Mouse (Mus musculus) heart, adult 11 months (tissue): Measurements from ENCODE around the gene Aup1.

Source experiments
- DNase-seq: peaks from one replicate; pipeline ENCODE4 v3.0.0; 2022

Aup1 gene

GRCm38 (mm10) chr6:83031921-83032590, 22.3 kb upstream of the Aup1 start:
- peak; percentile 91 for DNase-seq

GRCm38 (mm10) chr6:83032769-83033191, 21.5 kb upstream of the Aup1 start:
- DNase-seq: peak; percentile 96

GRCm38 (mm10) chr6:83033249-83034185, 20.8 kb upstream of the Aup1 start, which contains the start of the genes Dok1 and Loxl3:
TSS of gene Dok1 (minus strand) at chr6:83033471.
TSS of gene Loxl3 (plus strand) at chr6:83034173.
- peak; percentile 99 for DNase-seq

GRCm38 (mm10) chr6:83034463-83035055, 19.8 kb upstream of the Aup1 start:
- DNase-seq: peak; percentile 92

GRCm38 (mm10) chr6:83037188-83037587, 17.1 kb upstream of the Aup1 start:
- DNase-seq: peak; percentile 83

- DNase-seq: peak; percentile 99
Measured at GRCm38 (mm10) chr6:83038496-83039012, 15.8 kb upstream of the Aup1 start.

GRCm38 (mm10) chr6:83040601-83041000, 13.7 kb upstream of the Aup1 start:
- DNase-seq: peak; percentile 91

GRCm38 (mm10) chr6:83043561-83043960, 10.8 kb upstream of the Aup1 start:
- DNase-seq: peak; percentile 90

- DNase-seq: peak; percentile 89
Measured at GRCm38 (mm10) chr6:83043993-83044392, 10.3 kb upstream of the Aup1 start.

- peak; percentile 97 for DNase-seq
Measured at GRCm38 (mm10) chr6:83044742-83045141, 9.6 kb upstream of the Aup1 start.

- no peak for DNase-seq
Measured at GRCm38 (mm10) chr6:83049367-83049766, 5.0 kb upstream of the Aup1 start.

- peak; percentile 95 for DNase-seq
Measured at GRCm38 (mm10) chr6:83053136-83053960, 973 bp upstream of the Aup1 start.

- DNase-seq: peak; percentile 94
Measured at GRCm38 (mm10) chr6:83054871-83055431, 630 bp downstream of the Aup1 start, which contains the start of gene Htra2. TSS of gene Htra2 (minus strand) at chr6:83055273.

- DNase-seq: no peak
Measured at GRCm38 (mm10) chr6:83057790-83058189, 3.5 kb downstream of the Aup1 start, which contains the start of gene Dqx1. TSS of gene Dqx1 (plus strand) at chr6:83057844.

- DNase-seq: no peak
Measured at GRCm38 (mm10) chr6:83058725-83059124, 4.4 kb downstream of the Aup1 start.

GRCm38 (mm10) chr6:83065995-83066394, 11.7 kb downstream of the Aup1 start:
- DNase-seq: no peak

GRCm38 (mm10) chr6:83066441-83066840, 12.1 kb downstream of the Aup1 start:
- DNase-seq: no peak

- no peak for DNase-seq
Measured at GRCm38 (mm10) chr6:83068221-83068620, 13.9 kb downstream of the Aup1 start.

- DNase-seq: no peak
Measured at GRCm38 (mm10) chr6:83068706-83069487, 14.6 kb downstream of the Aup1 start.

GRCm38 (mm10) chr6:83069488-83070246, 15.3 kb downstream of the Aup1 start:
- no peak for DNase-seq

- DNase-seq: no peak
Measured at GRCm38 (mm10) chr6:83070247-83070310, 15.8 kb downstream of the Aup1 start, which contains the start of gene Tlx2. TSS of gene Tlx2 (minus strand) at chr6:83070293.
